Mouse (Mus musculus): ENCODE data around the gene Ppp1r26.

The Ppp1r26 gene

GRCm38 (mm10) chr2:28496671-28497070, 50.1 kb downstream of the Ppp1r26 start, which contains the start of gene Gbgt1:
Gene Gbgt1 (plus strand): TSS chr2:28496891.
- DNase-seq (ENCODE audit: extremely low read depth, insufficient read length, low spot score): no peak

GRCm38 (mm10) chr2:28497561-28497960, 51.0 kb downstream of the Ppp1r26 start:
- no peak for DNase-seq (ENCODE audit: extremely low read depth, insufficient read length, low spot score)

GRCm38 (mm10) chr2:28498431-28498830, 51.8 kb downstream of the Ppp1r26 start:
- DNase-seq (ENCODE audit: extremely low read depth, insufficient read length, low spot score): no peak

- no peak for DNase-seq (ENCODE audit: extremely low read depth, insufficient read length, low spot score)
These were observed 56.4 kb downstream of the Ppp1r26 start for GRCm38 (mm10) chr2:28502987-28503386.

GRCm38 (mm10) chr2:28504676-28505075, 58.1 kb downstream of the Ppp1r26 start:
- no peak for DNase-seq (ENCODE audit: extremely low read depth, insufficient read length, low spot score)
